Mouse (Mus musculus) liver, adult 2 months (tissue): ENCODE results near the gene Epha4. TPM values are rescaled to one million over a fixed set of nuclear protein-coding genes. Genes with fewer than 3 reads are reported as not detected.

ENCODE experiments used
- DNase-seq: peaks from one replicate; pipeline ENCODE4 v3.0.0-alpha.2; 2011; ENCODE audit warnings: low read depth, low spot score; ENCODE audit errors: extremely low read depth
- H3K27ac ChIP-seq: fragments of 200-500 bp; replicated peaks from 2 replicates; pipeline ENCODE4 v1.5.1; 2012; ENCODE audit warnings: low read depth, mild to moderate bottlenecking, control low read depth, inconsistent platforms, low read length; ENCODE audit not compliant: insufficient read depth
- H3K27me3 ChIP-seq: fragments of 200-500 bp; 2 replicates; pipeline ENCODE4 v1.6.1; 2012; ENCODE audit warnings: mild to moderate bottlenecking, moderate library complexity, low read length, inconsistent platforms; ENCODE audit not compliant: control insufficient read depth, insufficient read depth
- H3K36me3 ChIP-seq: fragments of 200-500 bp; 2 replicates; pipeline ENCODE4 v1.6.1; 2012; ENCODE audit warnings: low read length, inconsistent platforms; ENCODE audit not compliant: control insufficient read depth, insufficient read depth
- H3K4me1 ChIP-seq: fragments of 200-500 bp; 2 replicates; pipeline ENCODE4 v1.6.1; 2011; ENCODE audit warnings: low read length; ENCODE audit not compliant: control insufficient read depth, insufficient read depth
- H3K4me3 ChIP-seq: fragments of 200-500 bp; 2 replicates; pipeline ENCODE4 v1.5.1; 2011; ENCODE audit warnings: low read depth, mild to moderate bottlenecking, control low read depth, low read length, moderate library complexity; ENCODE audit not compliant: insufficient read depth
- H3K79me2 ChIP-seq: fragments of 200-500 bp; 2 replicates; pipeline ENCODE4 v1.6.1; 2012; ENCODE audit warnings: inconsistent platforms, mild to moderate bottlenecking, low read length, moderate library complexity; ENCODE audit not compliant: control insufficient read depth, insufficient read depth
- H3K9ac ChIP-seq: fragments of 200-500 bp; 2 replicates; pipeline ENCODE4 v1.6.1; 2012; ENCODE audit warnings: low read depth, mild to moderate bottlenecking, control low read depth, inconsistent platforms, low read length
- CTCF ChIP-seq: fragments of 200-500 bp; IDR thresholded peaks from 2 replicates; pipeline ENCODE4 v1.5.1; 2011; ENCODE audit warnings: low read depth, low read length, control low read depth
- POLR2A ChIP-seq: fragments of 200-500 bp; IDR thresholded peaks from 2 replicates; pipeline ENCODE4 v1.6.1; 2011; ENCODE audit warnings: low read length, control low read depth; ENCODE audit not compliant: insufficient read depth; ENCODE audit errors: extremely low read depth
- WGBS: fragments of 180-500 bp; shearing (Covaris S2); methylation state at CpG from one replicate; pipeline ENCODE4 v1.1.7; 2018; 5-methylcytosine and 5-hydroxymethylcytosine counted together
- polyA plus RNA-seq: library from polyadenylated mRNA; depleted of rRNA; stranded (reverse); fragments of >200 nt; gene quantifications from 2 replicates; pipeline ENCODE4 v1.2.3, GENCODE M21; 2012
- total RNA-seq: library from RNA; depleted of rRNA; stranded (reverse); fragments of >200 nt; gene quantifications from 2 replicates; pipeline ENCODE4 v1.2.3, GENCODE M21; 2014

Epha4 gene
- total and polyA plus RNA-seq, 2 experiments = 0.10 to 0.18 TPM

- H3K4me1 ChIP-seq = no peaks in the 10 kb centered on the region
- DNase-seq = no peak
- no peaks in the 10 kb centered on the region for H3K79me2 ChIP-seq
- H3K36me3 ChIP-seq = no peaks in the 10 kb centered on the region
- no peak overlapping the region for H3K27ac ChIP-seq
- no peak overlapping the region for H3K4me3 ChIP-seq
- no peak overlapping the region for H3K9ac ChIP-seq
- H3K27me3 ChIP-seq = no peaks in the 10 kb centered on the region
- WGBS = 72% methylated on average over 1 of the region's 1 CpGs
- no peak for TF ChIP-seq CTCF
- no peak for TF ChIP-seq POLR2A
Observed at GRCm38 (mm10) chr1:77401465-77401864, 113.4 kb downstream of the Epha4 start.

- H3K9ac ChIP-seq = no peak overlapping the region
- H3K36me3 ChIP-seq = no peaks in the 10 kb centered on the region
- DNase-seq = no peak
- WGBS = 95% methylated on average over 6 of the region's 6 CpGs
- no peak for TF ChIP-seq POLR2A
- TF ChIP-seq CTCF = no peak
- H3K79me2 ChIP-seq = no peaks in the 10 kb centered on the region
- no peak overlapping the region for H3K27ac ChIP-seq
- H3K4me1 ChIP-seq = no peaks in the 10 kb centered on the region
- H3K27me3 ChIP-seq = no peaks in the 10 kb centered on the region
- no peak overlapping the region for H3K4me3 ChIP-seq
Observed at GRCm38 (mm10) chr1:77391590-77391989, 123.3 kb downstream of the Epha4 start.

- TF ChIP-seq CTCF (no peak), POLR2A (no peak)
- Histone ChIP-seq H3K27me3 (no peaks in the 10 kb centered on the region), H3K9ac (no peak overlapping the region), H3K4me3 (no peak overlapping the region), H3K27ac (no peak overlapping the region), H3K36me3 (no peaks in the 10 kb centered on the region), H3K4me1 (no peaks in the 10 kb centered on the region), H3K79me2 (no peaks in the 10 kb centered on the region)
- 95% methylated on average over 2 of the region's 2 CpGs for WGBS
- DNase-seq = no peak
Observed at GRCm38 (mm10) chr1:77389069-77389468, 125.8 kb downstream of the Epha4 start.

DNA sequence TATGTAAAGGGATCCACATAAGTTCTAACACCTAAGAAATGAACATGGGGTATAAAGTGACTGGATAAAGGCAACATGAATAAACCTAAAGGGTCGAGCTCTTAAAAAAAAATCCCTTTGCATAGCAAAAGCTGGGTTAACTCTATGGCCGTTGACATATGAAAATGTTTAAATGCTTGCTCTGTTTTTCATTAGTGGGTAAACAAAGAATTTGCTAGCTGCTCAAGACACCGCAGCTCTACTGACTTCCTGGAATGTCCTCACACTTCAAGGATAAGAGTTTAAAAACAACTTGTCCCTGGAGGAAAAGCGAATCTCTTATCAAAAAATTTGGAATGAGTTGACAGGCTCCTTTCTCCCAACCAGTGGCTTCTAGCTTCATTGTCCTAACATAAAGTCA, 126.3 kb downstream of the Epha4 start:
- Histone ChIP-seq H3K79me2 (no peaks in the 10 kb centered on the region), H3K36me3 (no peaks in the 10 kb centered on the region), H3K27me3 (no peaks in the 10 kb centered on the region), H3K9ac (no peak overlapping the region), H3K4me1 (no peaks in the 10 kb centered on the region), H3K4me3 (no peak overlapping the region), H3K27ac (no peak overlapping the region)
- 75% methylated on average over 4 of the region's 4 CpGs for WGBS
- no peak for DNase-seq
- TF ChIP-seq CTCF (no peak), POLR2A (no peak)

GRCm38 (mm10) chr1:77385613-77386012, 129.3 kb downstream of the Epha4 start:
- Histone ChIP-seq H3K27me3 (no peaks in the 10 kb centered on the region), H3K27ac (no peak overlapping the region), H3K4me1 (no peaks in the 10 kb centered on the region), H3K79me2 (no peaks in the 10 kb centered on the region), H3K4me3 (no peak overlapping the region), H3K9ac (no peak overlapping the region), H3K36me3 (no peaks in the 10 kb centered on the region)
- 82% methylated on average over 8 of the region's 8 CpGs for WGBS
- no peak for TF ChIP-seq CTCF
- no peak for TF ChIP-seq POLR2A
- DNase-seq = no peak

DNA sequence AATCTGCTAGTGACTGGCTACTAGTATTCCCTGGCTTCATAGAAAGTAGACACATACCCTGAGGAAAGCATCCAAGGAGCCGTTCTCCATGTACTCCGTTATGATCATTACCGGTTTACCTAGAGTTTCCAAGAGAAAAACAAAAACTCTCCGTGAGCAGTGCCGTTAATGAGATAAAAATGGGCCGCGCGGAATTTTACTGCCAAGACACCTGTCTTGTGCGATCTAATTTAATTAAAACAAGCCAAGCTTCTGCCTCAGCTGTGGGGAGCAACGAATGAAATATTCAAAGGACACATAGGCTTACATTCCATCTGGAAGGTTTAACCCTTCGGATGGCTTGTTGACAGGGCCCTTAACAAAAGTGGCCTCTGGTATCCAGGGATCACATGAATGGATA, 131.4 kb downstream of the Epha4 start:
- no peaks in the 10 kb centered on the region for H3K79me2 ChIP-seq
- no peaks in the 10 kb centered on the region for H3K36me3 ChIP-seq
- no peak for DNase-seq
- H3K4me3 ChIP-seq = no peak overlapping the region
- TF ChIP-seq POLR2A = no peak
- TF ChIP-seq CTCF = no peak
- no peak overlapping the region for H3K9ac ChIP-seq
- H3K27me3 ChIP-seq = no peaks in the 10 kb centered on the region
- no peak overlapping the region for H3K27ac ChIP-seq
- WGBS = 93% methylated on average over 11 of the region's 11 CpGs
- no peaks in the 10 kb centered on the region for H3K4me1 ChIP-seq
